Mouse (Mus musculus) urinary bladder, postnatal 4 days (tissue): ENCODE measurements around the gene Ndufb10.

Source experiments
- DNase-seq, 2 experiments: peaks; one replicate each; pipeline ENCODE4 v3.0.0; 2021 to 2022; ENCODE audit warnings: low spot score in 2 of 2

The Ndufb10 gene

GRCm38 (mm10) chr17:24706982-24707800 lies 17.1 kb downstream of the Ndufb10 start, which contains the start of gene Tbl3:
Gene Tbl3 (minus strand): TSS chr17:24707660.
- peak; percentile 87 to 94 for DNase-seq

- no peak for DNase-seq
These were observed 18.5 kb downstream of the Ndufb10 start for GRCm38 (mm10) chr17:24705821-24706220.

- no peak for DNase-seq
These were observed 23.0 kb downstream of the Ndufb10 start for GRCm38 (mm10) chr17:24701251-24701650.

GRCm38 (mm10) chr17:24699473-24699872 lies 24.8 kb downstream of the Ndufb10 start:
- DNase-seq, result no peak

- DNase-seq, result no peak
These were observed 25.6 kb downstream of the Ndufb10 start for GRCm38 (mm10) chr17:24698715-24699114.

- no peak for DNase-seq
These were observed 26.3 kb downstream of the Ndufb10 start for GRCm38 (mm10) chr17:24697985-24698384.

GRCm38 (mm10) chr17:24696011-24696697 lies 28.1 kb downstream of the Ndufb10 start, which contains the start of the genes Gfer and Noxo1:
Gene Gfer (minus strand): TSS chr17:24696156.
Gene Noxo1 (plus strand): TSS chr17:24696234.
- peak; percentile 86 to 88 for DNase-seq

- DNase-seq, result no peak
These were observed 28.8 kb downstream of the Ndufb10 start for GRCm38 (mm10) chr17:24695326-24696010.

- no peak for DNase-seq
These were observed 31.9 kb downstream of the Ndufb10 start for GRCm38 (mm10) chr17:24692385-24692784.

- no peak for DNase-seq
These were observed 34.8 kb downstream of the Ndufb10 start, which contains the start of gene Syngr3 for GRCm38 (mm10) chr17:24689251-24690081. Gene Syngr3 (minus strand): TSS chr17:24689955.

- DNase-seq, result no peak
These were observed 36.7 kb downstream of the Ndufb10 start for GRCm38 (mm10) chr17:24687599-24687998.

- no peak for DNase-seq
These were observed 37.1 kb downstream of the Ndufb10 start for GRCm38 (mm10) chr17:24687146-24687595.

- DNase-seq, result no peak
These were observed 37.8 kb downstream of the Ndufb10 start for GRCm38 (mm10) chr17:24686514-24686913.

- DNase-seq, result no peak
These were observed 46.7 kb downstream of the Ndufb10 start for GRCm38 (mm10) chr17:24677500-24678080.

- no peak for DNase-seq
These were observed 47.4 kb downstream of the Ndufb10 start for GRCm38 (mm10) chr17:24676877-24677276.

- peak; percentile 52 to 76 for DNase-seq
These were observed 48.1 kb downstream of the Ndufb10 start for GRCm38 (mm10) chr17:24676187-24676586.

GRCm38 (mm10) chr17:24674277-24674676 lies 50.0 kb downstream of the Ndufb10 start:
- no peak for DNase-seq

- no peak for DNase-seq
These were observed 52.1 kb downstream of the Ndufb10 start for GRCm38 (mm10) chr17:24672141-24672540.
